Mouse (Mus musculus): ENCODE data around the gene Tub.

Gene Tub

GRCm38 (mm10) chr7:108950312-108950761, at the start of gene Tub:
Tub (plus strand) TSS chr7:108950338.
- DNase-seq, result peak; percentile 58 to 61

- DNase-seq, result no peak
Observed at GRCm38 (mm10) chr7:108903969-108904368, 46.2 kb upstream of the Tub start.

GRCm38 (mm10) chr7:108927043-108927442, 23.1 kb upstream of the Tub start:
- DNase-seq, result no peak

- DNase-seq, result no peak
Observed at GRCm38 (mm10) chr7:108928280-108929188, 21.6 kb upstream of the Tub start.

- no peak for DNase-seq
Observed at GRCm38 (mm10) chr7:108929726-108930393, 20.3 kb upstream of the Tub start, which contains the start of gene Nlrp10. Nlrp10 (minus strand) TSS chr7:108930178.

- peak; percentile 94 to 96 for DNase-seq
Observed at GRCm38 (mm10) chr7:108933794-108934731, 16.1 kb upstream of the Tub start, which contains the start of gene Eif3f. Eif3f (plus strand) TSS chr7:108934417.

- peak in 1 of 2 experiments; percentile 14 for DNase-seq
Observed at GRCm38 (mm10) chr7:108934836-108935235, 15.3 kb upstream of the Tub start.

GRCm38 (mm10) chr7:108935411-108935810, 14.7 kb upstream of the Tub start:
- no peak for DNase-seq

- no peak for DNase-seq
Observed at GRCm38 (mm10) chr7:108936591-108936990, 13.5 kb upstream of the Tub start.

- DNase-seq, result no peak
Observed at GRCm38 (mm10) chr7:108941466-108941865, 8.7 kb upstream of the Tub start.

GRCm38 (mm10) chr7:108944002-108944401, 6.1 kb upstream of the Tub start:
- peak in 1 of 2 experiments; percentile 58 for DNase-seq

- DNase-seq, result no peak
Observed at GRCm38 (mm10) chr7:108948611-108949010, 1.5 kb upstream of the Tub start.

- no peak for DNase-seq
Observed at GRCm38 (mm10) chr7:108949301-108949700, 837 bp upstream of the Tub start.

- DNase-seq, result no peak
Observed at GRCm38 (mm10) chr7:108950762-108951331, 709 bp downstream of the Tub start.

- DNase-seq, result no peak
Observed at GRCm38 (mm10) chr7:108952801-108953200, 2.7 kb downstream of the Tub start.

- DNase-seq, result peak in 1 of 2 experiments; percentile 42
Observed at GRCm38 (mm10) chr7:108954185-108954584, 4.0 kb downstream of the Tub start.

- DNase-seq, result no peak
Observed at GRCm38 (mm10) chr7:108957734-108958133, 7.6 kb downstream of the Tub start.

GRCm38 (mm10) chr7:108965968-108966367, 15.8 kb downstream of the Tub start:
- no peak for DNase-seq

- DNase-seq, result peak; percentile 42 to 47
Observed at GRCm38 (mm10) chr7:108966742-108967362, 16.7 kb downstream of the Tub start.

GRCm38 (mm10) chr7:108968201-108968600, 18.1 kb downstream of the Tub start:
- DNase-seq, result no peak

- no peak for DNase-seq
Observed at GRCm38 (mm10) chr7:108972273-108972672, 22.1 kb downstream of the Tub start.
